Mouse (Mus musculus): ENCODE measurements around the gene Ucn2.

Gene Ucn2

GRCm38 (mm10) chr9:109028421-109028820, 42.6 kb downstream of the Ucn2 start:
- no peak for DNase-seq (ENCODE audit: extremely low read depth, insufficient read length, low spot score)

GRCm38 (mm10) chr9:109028919-109029318, 43.1 kb downstream of the Ucn2 start:
- no peak for DNase-seq (ENCODE audit: extremely low read depth, insufficient read length, low spot score)

- DNase-seq (ENCODE audit: extremely low read depth, insufficient read length, low spot score), result no peak
These were observed 44.5 kb downstream of the Ucn2 start for GRCm38 (mm10) chr9:109030312-109030711.

GRCm38 (mm10) chr9:109031001-109031400, 45.2 kb downstream of the Ucn2 start:
- DNase-seq (ENCODE audit: extremely low read depth, insufficient read length, low spot score), result no peak

- no peak for DNase-seq (ENCODE audit: extremely low read depth, insufficient read length, low spot score)
These were observed 45.9 kb downstream of the Ucn2 start for GRCm38 (mm10) chr9:109031686-109032085.

GRCm38 (mm10) chr9:109032435-109032834, 46.6 kb downstream of the Ucn2 start:
- DNase-seq (ENCODE audit: extremely low read depth, insufficient read length, low spot score), result no peak

All from 3134 (cell line).